Mouse (Mus musculus): ENCODE results near the gene Serpina16. TPM values are rescaled to one million over a fixed set of nuclear protein-coding genes. Genes with fewer than 3 reads are reported as not detected.
"Not testable (repeated sequence)": the region's sequence is repeated elsewhere in the genome, so short reads cannot be mapped to it uniquely, and the experiment has no call there.

Gene Serpina16
- not detected for total RNA-seq (2021)
- long read RNA-seq, experiment 1 = 0 reads
- long read RNA-seq, experiment 2 = 0 reads

DNA sequence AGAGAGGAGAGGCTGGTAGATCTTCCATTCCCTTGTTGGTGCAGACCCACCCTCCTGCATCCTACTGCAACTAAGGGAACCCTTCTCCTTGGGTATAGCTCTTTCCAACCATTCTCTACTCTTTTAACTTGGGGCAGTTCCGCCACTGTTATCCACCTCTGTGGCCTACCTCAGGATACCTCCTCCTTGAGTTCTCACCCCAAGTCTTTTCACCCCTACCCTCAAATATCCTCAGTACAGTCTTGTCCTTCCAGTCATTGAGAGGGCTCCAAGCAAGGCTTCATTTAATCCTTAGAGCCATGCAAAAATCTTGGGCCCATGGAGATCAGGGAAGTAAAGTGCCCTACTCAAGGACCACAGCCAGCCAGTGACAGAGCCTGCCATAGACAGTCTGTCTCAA lies at the start of gene Serpina16:
TSS of gene Serpina16 (minus strand) at position 101 of the 400 bp plus-strand sequence.
- no peak for DNase-seq (ENCODE audit: low spot score in 2 of 2)

DNA sequence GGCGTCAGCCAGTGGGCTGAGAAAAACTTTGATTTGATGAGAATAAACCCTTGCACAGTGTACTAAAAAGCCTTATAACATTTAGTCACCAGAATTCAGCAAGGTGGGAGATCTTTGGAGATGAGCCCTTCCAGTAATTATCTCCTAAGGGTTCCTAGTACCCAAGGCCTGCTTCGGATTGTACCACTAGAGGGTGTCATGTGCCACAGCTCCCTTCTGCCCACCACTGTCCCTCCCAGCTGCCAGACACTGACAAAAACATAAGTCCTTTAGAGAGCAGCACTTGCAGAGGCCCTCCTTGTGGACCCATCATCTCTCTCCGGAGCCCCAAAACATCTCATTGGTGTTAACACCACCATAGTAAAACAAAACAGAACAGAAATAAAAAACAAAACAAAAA lies 35.6 kb upstream of the Serpina16 start:
- no peak for DNase-seq (ENCODE audit: low spot score in 2 of 2)

DNA sequence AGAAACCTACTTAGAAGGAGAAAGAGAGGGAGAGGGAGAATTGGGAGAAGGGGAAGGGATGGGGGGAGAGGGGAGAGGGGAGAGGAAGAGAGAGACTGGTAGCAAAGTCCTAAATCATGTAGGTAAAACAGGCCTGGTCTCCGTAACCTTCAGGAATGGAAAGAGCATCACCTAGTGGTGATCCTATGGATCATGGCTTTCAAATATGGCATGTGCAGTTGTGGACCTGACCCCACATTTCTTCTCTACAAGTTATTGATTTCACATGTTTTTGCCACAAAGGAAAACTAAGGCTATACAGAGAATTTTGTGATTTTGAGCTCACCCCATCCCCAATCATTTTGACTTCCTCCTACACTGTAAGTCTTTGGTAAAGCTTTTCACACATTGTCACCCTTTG lies 34.5 kb upstream of the Serpina16 start:
- DNase-seq (ENCODE audit: low spot score in 2 of 2) = no peak

DNA sequence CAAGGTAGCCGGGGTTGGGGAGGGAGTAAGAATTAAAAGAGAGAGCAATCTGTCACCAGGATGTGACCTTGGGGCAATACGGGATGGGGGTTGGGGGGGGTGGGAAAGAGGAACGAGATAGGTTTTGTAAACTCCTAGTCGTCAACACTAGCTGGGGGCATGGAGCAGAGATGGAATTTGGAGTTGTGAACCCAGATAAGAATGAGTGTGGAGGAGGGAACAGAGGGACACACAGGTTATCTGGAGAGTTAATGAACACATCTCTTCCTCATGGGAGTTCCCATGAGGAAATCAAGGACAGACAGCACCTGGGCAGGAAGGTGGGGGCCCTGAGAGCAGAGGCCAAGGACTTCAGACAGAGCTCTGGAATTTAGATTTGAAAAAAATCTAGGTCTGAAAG lies 30.2 kb upstream of the Serpina16 start:
- DNase-seq (ENCODE audit: low spot score in 2 of 2) = no peak

DNA sequence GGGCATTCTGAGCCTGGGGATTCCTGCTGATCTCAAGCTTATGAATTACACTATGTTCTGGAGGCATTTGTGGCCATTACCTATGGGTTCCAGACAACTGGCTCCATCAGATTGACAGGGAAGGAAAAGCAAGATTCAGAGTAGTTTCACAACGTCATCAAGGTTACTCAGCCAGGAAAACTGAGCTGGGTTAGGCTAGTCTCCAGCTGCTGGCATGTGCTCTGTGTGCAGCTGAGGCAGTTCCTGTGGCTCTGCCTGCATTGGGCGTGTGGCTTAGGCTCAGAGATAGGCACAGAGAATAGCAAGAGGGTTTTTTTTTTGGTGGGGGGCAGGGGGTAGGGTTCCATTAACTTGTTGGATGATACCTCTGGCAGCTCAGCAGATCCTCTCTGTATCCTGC lies 29.6 kb upstream of the Serpina16 start:
- DNase-seq (ENCODE audit: low spot score in 2 of 2) = no peak

DNA sequence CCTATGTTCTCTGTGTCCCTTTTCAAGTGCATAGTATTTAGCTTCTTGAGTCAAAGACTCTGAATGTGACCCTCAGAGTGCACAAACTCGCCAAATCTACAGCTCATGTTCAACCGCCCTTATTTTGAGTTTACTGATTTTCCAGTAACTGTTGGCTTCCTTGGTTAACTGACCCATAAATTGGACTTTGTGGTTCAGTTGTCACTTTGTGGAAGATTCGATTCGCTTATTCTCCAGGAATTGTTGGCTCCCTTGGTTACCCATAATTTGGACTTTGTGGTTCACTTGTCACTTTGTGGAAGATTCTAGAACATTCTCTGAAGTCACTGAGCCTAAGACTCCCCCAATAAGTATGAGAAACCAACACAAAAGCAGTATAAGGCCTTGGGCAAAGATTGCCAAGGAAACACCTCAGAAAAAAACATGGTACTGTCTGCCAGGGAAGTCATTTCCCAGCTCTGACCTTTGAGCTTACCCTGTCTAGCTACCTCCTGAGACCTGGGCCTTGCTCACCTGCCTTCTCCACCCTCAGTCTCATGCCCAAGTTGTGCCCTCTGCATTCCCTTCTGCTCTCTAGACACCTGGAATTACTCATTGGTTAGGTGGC lies 24.3 kb upstream of the Serpina16 start:
- no peak for DNase-seq (ENCODE audit: low spot score in 2 of 2)

DNA sequence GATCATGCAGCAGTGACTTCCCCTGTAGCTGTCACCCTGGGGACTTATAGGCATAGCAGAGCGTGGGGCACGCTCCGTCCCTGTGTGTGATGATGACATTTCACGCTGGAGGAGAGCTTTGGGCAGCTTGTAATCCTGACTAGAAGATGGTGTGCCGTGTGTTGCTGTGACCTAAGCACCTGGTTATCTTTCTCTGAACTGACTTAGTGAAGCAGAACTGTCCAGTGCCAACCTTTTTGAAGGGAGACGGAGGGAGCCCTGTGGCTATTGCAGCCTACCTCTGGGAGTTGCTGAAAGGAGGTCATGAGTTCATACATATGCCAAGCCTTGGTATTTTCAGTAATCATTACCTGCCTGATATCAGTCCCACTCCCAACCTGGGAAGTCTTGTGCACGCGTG lies 19.5 kb upstream of the Serpina16 start, which contains the start of gene Serpina1f:
TSS of gene Serpina1f (minus strand) at position 101 of the 400 bp plus-strand sequence.
- DNase-seq (ENCODE audit: low spot score in 2 of 2) = no peak

DNA sequence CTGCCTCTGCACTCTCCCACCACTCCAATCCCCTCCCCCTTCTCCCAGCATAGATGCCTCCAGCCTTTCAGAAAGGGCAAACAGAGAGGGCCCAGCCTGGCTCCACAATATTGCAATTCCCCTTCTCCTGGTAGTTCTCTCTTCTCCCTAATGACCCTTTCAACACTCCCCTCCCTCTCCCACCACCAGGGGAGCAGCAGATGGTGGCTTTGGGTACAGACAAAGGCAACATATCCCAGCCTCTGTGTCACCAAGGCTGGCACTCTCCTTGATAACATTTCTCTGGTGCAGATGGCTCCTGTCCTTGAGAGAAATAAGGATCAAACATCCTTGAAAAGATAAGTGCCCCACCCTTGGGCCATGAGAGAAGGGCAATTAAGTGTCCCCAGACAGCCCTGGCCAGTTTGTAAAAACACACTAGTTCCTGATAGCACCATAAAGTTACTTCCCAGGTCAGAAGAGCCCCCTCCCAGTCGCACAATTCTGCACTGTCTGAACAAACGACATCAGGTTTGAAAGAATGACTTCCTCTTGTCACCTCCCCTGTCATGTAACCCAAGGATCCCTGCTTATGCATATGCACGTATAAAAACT lies 12.4 kb upstream of the Serpina16 start:
- no peak for DNase-seq (ENCODE audit: low spot score in 2 of 2)

DNA sequence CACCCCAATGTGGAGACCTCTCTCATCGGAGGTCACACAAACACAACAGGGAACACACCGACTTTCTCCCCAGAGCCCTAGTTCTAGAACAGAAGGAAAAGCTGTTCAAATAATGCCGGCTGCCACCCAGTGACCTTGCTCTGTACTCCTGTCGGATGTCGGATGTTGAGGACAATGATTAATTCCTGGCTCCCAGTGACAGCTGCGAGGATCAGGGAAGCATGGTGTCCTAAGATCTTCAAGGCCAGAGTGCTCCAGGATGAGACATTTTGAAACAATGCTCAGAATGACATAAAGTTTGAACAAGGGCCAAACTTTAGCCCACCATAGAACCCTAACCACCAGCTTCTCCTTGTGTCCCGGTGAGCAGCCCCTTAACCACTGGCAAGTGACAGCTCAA lies 11.1 kb upstream of the Serpina16 start:
- no peak for DNase-seq (ENCODE audit: low spot score in 2 of 2)

DNA sequence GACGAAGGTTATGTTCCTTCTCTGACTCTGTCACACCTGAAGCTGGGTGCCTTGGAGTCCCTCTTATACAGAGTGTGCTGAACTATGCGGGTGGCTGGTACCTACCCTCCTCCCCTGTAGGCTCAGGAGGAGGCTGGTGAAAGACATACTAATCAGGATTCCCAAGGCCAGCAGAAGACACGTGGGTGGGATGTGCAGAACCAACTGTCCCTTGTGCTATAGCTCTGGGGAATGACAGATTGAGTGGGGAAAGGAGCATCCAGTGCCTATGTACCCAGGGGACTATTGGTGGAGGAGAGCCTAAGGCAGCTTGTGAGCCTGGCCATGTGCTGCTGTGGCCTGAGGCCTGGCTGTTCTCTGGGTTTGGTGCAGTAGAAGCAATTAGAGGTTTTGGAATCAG lies 10.1 kb upstream of the Serpina16 start:
- DNase-seq (ENCODE audit: low spot score in 2 of 2) = peak; percentile 54 to 69

DNA sequence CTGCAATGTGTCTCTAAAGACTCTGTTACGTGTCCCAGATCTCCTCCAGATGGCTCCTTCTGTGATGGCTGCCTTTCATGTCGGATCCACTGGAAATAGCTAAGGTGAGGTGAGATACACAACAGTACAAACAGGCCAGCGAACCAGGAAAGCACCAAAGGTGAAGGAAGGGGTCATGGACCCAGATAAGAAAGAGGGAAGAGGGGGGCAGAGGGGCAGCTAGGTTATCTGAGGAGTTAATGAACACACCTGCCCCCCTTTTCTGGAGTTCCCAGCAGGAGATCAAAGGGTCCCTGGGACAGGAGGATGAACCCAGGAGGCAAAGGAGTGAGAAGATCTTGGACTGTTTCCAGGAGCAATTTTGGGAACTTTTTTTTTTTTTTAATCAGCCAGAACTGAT lies 9.4 kb upstream of the Serpina16 start:
- DNase-seq (ENCODE audit: low spot score in 2 of 2) = no peak

DNA sequence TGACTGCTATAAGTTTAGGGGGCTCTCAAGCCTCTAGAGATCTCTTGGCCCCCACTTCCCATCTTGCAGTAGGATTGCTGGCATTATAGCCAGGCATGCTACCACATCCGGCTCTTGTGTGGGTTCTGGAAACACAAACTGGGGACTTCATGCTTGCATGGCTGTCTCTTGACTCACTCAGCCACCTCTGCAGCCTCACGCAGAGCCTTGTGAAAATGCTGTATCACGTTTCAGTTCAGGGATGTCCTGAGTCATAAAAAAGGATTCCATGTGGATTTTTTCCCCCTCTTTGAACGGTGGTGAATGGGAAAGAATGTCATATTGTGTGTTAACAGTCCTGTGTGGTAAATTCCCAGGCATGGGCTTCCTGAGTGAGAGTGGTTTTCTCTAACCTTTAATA lies 7.8 kb upstream of the Serpina16 start:
- no peak for DNase-seq (ENCODE audit: low spot score in 2 of 2)

DNA sequence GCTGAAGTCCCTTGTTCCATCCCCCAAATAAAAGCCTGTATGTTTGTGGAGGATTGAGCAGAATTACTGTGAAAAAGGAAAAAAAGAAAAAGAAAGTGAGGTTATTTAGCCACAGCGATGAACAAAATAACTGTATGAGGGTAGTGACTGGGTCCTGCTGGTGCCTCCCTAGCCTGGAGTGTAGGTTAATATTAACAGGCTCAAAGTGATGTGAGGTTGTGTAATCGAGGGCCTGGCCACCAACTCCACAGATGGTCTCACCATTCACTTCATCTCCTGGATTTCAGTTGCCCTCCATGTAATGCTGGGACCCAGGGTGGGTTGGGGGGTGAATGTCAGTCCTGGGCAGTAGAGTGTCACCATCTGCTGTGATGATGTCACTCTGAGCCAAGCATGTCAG lies 5.8 kb upstream of the Serpina16 start:
- no peak for DNase-seq (ENCODE audit: low spot score in 2 of 2)

DNA sequence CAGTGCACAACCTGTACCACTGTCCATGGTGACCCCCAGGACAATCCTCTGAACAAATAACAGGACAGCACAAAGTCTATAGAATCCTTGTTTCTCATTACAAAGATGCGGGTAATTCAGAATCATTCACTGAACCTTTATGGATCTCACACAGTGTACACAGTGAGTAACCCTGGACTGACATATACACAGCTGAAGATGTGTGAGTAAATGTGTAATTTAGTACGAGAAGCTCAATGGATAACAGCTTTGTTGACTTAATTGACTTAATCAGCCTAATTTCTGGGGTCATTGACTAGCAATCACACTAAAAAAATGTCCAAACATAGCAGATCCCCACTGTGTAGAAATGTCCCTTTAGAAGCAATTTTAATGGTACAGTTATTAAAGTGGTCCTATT lies 5.2 kb upstream of the Serpina16 start:
- no peak for DNase-seq (ENCODE audit: low spot score in 2 of 2)

DNA sequence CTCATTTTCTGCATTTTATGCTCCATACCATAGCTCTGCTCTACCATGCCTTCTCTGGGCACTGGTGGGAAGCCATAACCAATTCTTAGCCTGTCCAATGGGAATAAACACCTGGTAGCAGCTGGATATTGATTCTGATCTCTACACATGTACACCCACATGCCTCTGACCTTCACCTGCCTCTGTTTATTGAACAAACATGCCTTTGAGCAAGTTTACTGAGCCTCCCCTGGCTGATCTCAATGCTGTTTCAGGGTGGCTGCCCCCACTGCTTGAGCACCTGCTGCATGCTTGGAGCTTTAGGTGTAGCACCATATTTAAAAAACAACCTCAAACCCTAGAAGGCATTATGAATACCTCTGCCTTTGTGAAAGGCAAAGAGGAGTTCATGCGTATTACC lies 3.9 kb upstream of the Serpina16 start:
- DNase-seq (ENCODE audit: low spot score in 2 of 2) = not testable (repeated sequence)

DNA sequence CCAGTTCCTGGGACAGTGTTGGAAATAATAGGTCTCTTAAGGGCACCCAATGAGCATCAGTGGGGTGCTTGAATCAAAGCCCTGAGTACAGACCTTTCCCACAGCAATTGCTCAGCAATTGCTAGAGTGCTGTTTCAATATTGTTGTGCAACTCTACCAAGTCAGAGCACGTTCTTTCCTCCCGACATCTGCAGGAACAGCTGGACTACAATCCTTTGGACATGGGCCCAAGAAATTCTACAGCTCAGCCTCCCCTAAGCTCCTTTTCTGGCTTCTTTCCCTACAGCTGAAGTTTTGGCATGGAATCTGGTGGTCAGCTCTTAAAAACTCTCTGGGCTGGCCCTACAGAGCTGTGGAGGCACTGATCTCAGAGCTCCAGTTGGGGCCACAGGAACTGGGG lies 2.8 kb downstream of the Serpina16 start:
- DNase-seq (ENCODE audit: low spot score in 2 of 2) = no peak

DNA sequence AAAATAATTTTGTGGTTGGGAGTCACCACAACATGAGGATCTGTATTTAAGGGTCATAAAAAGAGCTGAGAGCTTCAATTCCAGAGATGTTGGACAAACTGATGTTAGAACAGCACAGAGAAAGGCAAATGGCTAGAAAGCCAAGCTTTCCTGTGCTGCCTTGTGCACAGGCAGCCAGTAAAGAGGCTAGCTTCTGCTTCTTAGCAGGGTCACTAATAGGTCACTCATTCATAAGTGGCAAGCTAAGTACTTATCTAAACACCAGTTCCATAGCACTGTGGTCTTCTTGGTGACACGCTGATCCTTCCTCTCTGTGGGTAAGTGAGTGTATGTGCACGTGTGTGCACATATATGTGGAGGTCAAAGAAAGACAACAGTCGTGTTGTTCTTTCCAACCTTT lies 4.5 kb downstream of the Serpina16 start:
- no peak for DNase-seq (ENCODE audit: low spot score in 2 of 2)

DNA sequence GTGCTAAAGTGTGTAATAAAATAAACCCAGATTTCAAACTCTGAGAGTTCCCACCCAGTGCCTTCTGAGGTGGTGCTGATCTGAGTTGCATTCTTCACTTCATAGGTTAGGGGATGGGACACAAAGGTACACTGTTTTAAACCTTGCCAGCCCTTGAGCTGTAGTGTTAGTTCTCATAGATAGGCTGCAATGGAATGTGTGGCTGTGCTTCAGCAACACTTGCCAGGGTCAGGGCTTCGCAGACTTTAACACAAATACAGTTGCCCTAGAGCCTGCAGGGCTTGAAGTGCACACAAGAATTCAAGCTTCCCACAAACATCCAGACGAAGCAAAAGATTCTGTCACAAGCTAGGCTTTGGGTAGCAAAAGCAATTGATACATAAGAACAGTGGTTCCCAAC lies 5.0 kb downstream of the Serpina16 start:
- DNase-seq (ENCODE audit: low spot score in 2 of 2) = no peak

DNA sequence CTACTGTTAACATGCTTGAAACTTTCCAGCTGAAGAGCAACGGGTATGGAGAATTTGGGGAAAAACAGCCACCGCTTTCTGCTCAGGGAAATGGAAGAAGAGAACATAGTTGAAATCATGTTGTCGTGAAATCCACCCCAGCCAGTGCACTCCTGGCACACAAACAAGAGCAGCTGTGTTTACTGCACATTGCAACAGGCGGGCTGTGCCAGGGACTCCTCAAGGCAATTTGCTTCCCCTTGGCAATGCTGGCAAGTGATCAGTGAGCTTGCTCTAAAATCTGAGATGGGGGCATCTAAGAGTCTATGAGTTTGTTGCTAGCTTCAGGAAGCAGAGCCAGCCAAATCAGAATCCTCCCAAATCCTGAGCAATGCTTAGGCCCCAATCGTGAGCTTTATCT lies 5.6 kb downstream of the Serpina16 start:
- DNase-seq (ENCODE audit: low spot score in 2 of 2) = peak; percentile 9 to 24

DNA sequence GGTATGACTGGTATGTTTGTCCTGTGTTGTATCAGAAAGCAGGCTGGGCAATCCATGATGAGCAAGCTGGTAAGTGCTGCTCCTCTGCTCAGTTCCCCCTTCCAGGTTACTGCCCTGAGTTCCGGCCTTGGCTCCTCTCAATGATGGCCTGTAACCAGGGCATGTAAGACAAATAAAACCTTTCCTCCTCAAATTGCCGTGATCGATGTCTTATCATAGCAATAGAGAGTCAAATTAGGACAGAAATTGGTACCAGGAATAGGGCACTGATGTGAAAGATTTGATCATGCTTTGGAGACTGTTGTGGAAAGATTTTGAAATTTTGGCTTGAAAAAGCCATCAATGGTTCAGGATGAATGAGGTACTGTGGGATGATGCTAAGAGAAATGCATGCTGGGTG lies 10.7 kb downstream of the Serpina16 start:
- no peak for DNase-seq (ENCODE audit: low spot score in 2 of 2)

DNA sequence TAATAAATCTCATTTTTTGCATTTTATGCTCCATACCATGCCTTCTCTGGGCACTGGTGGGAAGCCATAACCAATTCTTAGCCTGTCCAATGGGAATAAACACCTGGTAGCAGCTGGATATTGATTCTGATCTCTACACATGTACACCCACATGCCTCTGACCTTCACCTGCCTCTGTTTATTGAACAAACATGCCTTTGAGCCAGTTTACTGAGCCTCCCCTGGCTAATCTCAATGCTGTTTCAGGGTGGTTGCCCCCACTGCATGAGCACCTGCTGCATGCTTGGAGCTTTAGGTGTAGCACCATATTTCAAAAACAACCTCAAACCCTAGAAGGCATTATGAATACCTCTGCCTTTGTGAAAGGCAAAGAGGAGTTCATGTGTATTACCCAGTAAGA lies 13.9 kb downstream of the Serpina16 start:
- DNase-seq (ENCODE audit: low spot score in 2 of 2) = not testable (repeated sequence)

DNA sequence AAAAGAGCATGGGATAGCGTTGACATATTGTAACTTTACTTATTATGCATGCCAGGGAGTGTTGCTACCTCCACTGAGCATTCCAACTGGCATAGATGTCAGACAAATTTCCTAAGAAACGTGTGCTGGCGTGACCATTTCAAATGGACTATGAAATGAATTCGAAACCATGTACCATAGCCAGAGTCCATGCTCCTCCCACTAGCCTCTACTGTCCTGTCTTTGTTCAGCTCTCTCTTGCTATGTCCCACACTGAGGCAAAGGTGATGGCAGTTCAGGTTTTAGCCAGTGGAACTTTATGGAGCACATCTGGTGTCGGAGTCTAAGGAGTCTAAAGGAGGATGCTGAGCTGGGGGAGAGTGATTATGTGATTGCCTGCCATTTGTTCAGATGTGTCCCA lies 15.9 kb downstream of the Serpina16 start:
- DNase-seq (ENCODE audit: low spot score in 2 of 2) = no peak

DNA sequence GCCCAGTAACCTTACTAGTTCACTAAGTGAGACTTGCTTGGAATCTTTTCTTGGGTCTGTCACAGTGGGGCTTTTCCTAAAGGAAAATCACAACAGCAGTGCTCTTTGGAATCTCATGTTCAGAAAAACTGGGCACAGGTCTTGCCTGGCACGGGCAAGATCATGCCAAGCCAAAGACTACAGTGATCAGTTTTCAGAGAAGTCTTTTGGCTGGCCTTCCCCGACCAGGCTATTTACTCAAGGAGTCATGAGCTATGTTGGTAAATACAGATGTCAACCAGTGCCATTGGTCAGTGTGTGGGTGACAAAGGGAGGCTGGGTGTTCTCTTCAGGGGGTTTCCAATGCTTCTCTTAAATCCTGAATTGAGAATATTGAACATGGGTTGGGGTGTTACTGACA lies 16.8 kb downstream of the Serpina16 start:
- DNase-seq (ENCODE audit: low spot score in 2 of 2) = no peak

All from left cerebral cortex, adult 18-20 months (tissue).